Mouse (Mus musculus) left cerebral cortex, adult 9 months (tissue): ENCODE results near the gene Hist2h4.
A peak's percentile ranks its signal among the peaks of the same experiment; 100 is the strongest.
"Not testable (repeated sequence)": the region's sequence is repeated elsewhere in the genome, so short reads cannot be mapped to it uniquely, and the experiment has no call there.

Experiments
- DNase-seq, 2 experiments: peaks; one replicate each; pipeline ENCODE4 v3.0.0; 2022; ENCODE audit warnings: low spot score in 2 of 2

Gene Hist2h4

GRCm38 (mm10) chr3:96262979-96263550, at the start of gene Hist2h4:
Hist2h4 (minus strand) TSS chr3:96263311.
- peak; percentile 96 to 99 for DNase-seq

DNA sequence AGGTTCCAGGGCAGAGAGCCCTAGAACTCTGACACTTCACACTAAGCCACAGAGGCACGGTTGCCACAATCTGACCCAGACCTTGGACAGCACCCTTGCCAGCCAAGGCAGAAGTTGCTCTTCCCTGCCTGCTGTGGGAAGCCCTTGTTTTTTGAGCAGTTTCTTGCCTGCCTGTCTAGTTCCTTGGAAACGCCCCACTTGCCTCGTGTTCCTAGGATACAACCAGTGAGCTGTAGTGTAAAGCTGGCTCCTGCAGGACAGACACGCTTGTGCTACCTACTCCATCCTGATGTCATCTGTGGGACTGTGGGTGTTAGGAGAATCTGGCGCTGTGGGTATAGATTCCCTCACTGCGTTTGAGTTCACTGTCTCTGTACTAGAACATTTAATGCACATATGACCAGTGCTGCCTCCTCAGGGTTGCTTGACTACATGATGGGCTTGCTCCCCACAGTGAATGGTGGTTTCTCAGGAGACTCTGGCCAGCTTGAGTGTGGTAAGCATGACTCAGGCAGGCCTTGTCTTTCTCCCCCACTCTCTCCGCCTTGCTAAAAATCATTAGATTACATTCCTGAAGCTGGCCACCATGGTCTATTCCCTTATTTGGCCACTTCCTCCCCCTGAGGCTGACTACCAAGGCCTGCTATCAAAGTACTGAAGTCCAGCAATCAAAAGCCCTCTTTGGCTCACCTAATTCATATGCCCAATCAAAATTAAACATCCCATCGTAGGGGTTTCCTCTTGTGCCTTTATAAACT, 49.4 kb upstream of the Hist2h4 start:
- peak in 1 of 2 experiments; percentile 40 for DNase-seq

DNA sequence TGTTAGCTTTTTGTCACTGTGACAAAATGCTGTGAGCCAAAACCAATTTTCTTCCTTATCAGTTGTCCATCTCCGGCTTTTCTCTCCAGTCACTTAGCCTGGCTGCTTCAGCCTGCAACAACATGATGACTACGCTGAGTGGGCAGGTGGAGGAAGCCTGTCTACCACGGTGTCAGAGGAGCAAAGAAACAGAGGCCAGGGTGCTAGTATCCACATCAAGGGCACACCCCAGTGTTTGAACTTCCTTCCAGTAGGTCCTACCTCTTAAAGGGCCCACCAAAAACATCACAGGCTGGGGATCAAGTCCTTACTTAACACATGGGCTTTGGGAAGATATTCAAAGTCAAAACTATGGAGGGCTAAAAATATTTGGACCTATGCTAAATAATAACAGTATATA, 46.3 kb upstream of the Hist2h4 start:
- no peak for DNase-seq

DNA sequence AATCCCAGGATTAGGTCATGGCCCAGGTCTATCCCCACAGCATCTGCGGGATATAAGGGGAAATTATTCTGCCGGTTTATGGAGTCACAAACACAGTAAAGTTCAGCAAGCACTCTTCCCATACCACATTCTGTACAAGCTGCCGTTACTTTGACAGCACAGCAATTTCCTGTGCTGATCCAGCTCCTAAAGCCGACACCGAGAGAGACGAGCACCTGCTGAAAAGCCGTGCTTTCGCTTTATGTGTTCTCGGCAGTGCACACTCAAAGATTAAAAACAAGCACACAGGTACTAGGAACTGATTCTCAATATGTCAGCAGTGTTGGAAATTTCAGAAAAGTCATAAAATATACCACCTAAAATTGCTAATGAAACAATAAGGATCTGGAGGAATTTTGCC, 43.4 kb upstream of the Hist2h4 start:
- no peak for DNase-seq

DNA sequence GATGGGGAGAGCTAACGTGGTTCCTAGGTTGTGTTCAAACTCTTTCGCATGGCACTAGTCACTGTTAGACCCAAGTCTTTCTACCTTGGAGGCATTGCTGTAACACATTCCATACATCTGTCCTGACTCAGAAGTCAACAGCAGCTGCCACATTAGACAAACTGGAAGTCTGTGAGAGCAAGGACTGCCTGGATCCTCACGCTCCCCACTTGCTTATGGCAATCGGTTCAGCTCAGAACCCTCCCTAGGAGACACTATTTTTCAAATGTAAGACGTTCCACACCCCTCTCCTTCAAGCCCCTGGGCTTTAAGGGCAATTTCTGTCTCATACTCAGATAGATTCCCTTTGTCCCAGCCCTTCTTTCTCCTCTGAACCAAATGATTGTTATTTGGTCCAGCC, 39.0 kb upstream of the Hist2h4 start:
- no peak for DNase-seq

DNA sequence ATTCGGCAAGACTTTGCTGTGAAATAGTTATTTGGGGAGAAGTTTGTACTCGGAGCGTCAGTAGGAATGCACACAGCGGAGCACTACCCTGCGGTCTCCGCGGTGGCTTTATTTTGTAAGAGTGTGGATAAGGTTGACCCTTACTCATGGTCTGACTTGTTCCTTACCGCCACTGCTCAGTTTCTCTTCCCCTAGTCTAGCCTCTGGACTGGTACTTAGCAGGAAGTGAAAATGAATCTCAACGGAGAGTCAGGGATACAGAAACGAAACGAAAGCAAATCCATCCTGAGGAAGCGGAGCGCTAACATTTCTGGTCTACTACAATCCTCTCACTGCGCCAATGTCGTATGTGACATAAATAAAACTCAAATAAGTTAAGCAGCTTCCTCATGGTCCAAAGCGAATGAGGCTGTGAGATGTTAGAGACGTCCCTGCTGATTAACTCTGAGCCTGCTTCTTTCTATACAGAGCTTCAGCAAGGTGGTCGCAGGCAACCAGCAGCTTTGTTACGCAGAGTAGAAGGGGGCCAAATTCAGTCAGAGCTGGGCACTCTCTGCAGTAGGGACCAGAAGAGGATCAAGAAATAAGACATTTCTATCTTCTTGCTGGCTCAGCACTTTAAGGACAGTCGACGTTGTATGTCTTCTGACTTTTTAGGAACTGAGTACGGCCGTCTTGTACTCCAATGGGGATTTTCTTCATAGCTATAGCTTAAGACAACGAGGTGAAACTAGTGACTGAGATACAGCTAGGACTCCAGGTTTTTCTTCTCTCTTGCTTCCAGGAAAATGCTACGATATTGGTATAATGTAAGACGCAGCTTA, 37.8 kb upstream of the Hist2h4 start:
- no peak for DNase-seq

DNA sequence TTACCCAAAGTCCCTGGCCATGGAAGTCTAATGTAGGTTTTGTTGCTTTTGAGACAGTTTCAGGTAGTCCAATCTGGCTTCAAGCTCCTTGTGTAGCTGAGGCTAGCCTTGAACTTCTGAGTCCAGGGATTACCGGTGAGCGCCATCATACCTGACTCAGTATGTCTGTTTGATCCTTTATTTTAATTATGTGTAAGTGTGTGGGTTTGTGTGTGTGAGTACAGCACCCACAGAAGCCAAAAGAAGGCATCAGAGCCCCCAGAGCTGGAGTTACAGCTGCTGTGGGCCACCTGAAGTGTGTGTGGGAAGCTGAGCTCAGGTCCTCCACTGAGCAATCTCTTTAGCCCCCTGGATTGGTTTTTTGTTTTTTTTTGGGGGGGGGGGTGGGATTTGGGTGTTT, 36.5 kb upstream of the Hist2h4 start:
- DNase-seq = no peak

GRCm38 (mm10) chr3:96298360-96298759, 35.2 kb upstream of the Hist2h4 start:
- no peak for DNase-seq

GRCm38 (mm10) chr3:96293787-96294186, 30.7 kb upstream of the Hist2h4 start, which contains the start of gene Fcgr1:
Fcgr1 (minus strand) TSS chr3:96293969.
- DNase-seq = no peak

DNA sequence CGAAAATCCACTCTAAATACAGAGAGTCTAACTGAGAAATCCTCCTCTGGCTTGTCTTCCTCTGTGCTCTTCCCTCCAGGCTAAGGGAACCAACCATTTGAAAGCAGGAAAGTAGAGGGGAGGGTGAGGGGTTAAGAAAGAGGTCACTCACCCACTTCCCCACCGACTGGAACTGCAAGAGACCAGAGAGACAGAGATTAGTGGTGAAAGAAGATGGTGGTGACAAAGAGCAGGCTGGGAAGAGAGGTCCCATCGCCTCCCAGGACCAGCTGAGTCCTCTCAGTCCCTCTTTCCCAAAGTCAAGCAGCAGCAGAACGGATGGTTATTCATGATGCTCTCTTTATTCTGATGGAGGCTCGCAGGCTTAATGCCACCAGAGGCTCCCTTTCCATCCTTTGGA, 30.3 kb upstream of the Hist2h4 start:
- no peak for DNase-seq

DNA sequence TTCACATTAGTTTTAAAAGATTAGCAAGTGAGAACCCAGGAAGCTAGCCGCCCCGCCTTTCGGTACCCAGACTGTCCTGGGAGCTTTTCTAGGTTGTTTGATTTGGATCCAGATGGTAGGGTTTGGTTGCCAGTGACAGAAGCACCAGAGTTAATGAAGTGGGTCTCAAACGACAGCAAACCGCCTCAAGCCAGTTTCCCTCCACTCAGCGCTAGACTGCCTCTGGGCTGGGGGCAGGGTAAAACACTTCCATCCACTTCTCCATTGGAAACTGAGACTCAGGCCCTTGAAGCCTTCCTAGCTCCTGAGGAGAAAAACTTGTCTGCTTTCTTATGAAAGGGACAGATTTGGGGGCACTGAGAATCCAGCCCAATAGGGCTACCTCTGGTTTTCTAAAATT, 29.5 kb upstream of the Hist2h4 start:
- no peak for DNase-seq

- not testable (repeated sequence) for DNase-seq
Measured at GRCm38 (mm10) chr3:96290727-96291126, 27.6 kb upstream of the Hist2h4 start.

DNA sequence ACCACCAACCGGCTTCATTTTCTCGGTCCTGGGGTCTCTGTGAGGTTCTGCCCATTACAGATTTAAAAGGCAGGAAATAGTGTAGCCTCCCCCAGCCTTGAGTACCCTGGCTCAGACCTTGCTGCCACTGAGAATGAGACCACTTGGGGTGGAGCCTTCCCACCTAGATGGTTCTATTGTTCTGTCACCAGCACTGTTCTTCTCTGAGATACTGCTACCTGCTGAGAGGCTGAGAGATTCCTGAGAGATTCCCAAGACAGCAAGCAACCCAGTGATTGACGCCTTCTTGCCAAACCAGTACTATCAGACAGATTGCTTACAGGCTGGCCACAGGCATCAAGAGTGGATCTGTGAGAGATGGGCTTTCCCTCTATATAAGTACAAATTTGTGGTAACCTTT, 26.1 kb upstream of the Hist2h4 start:
- DNase-seq = no peak

DNA sequence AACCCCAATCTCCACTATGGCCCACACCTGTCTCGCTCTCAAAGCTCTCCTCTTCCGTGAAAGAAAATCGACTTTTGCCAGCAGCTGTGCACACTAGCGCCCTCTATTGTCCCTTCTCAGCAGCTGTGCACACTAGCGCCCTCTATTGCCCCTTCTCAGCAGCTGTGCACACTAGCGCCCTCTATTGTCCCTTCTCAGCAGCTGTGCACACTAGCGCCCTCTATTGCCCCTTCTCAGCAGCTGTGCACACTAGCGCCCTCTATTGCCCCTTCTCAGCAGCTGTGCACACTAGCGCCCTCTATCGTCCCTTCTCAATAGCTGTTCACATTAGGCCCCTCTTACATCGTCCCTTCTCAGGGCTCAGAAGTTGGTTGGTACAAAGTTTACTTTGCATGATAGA, 24.2 kb upstream of the Hist2h4 start:
- not testable (repeated sequence) for DNase-seq

GRCm38 (mm10) chr3:96284457-96284856, 21.3 kb upstream of the Hist2h4 start:
- peak in 1 of 2 experiments; percentile 60 for DNase-seq

DNA sequence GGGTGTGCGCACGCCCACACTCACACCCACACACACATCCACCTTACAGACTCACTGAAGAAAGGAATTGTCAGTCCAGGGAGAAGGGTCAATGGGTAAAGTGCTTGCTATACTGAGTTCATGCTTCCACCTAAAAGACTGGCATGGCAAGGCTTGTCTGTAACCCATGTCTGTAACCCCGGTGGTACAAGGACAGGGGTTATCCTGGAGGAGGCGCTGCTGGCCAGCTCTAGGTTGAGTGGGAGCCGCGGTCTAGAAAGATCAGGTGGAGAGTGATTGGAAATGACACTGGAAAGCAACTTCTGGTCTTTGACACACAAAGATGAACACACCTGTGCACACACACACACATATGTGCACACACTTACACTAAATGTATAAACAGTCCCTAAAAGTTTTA, 17.5 kb upstream of the Hist2h4 start:
- no peak for DNase-seq

- DNase-seq = peak; percentile 90 to 93
Measured at GRCm38 (mm10) chr3:96277800-96278624, 14.9 kb upstream of the Hist2h4 start.

DNA sequence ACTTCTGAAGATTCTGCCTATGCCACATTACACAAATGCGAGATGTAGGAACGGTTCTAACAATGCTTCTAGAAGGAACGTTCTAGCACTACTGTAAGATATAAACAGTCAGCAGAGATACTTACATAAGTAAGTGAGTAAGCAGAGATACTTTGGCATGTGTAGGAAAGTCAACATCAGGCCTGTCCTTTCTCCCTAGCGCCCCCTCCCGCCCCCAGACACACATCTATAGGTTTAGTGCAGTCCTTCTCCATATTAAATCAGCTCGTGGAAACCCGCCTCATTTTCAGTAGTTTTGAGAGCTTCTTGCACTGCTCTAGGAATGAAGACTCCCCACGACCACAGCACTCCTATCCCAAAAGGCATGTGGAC, 14.3 kb upstream of the Hist2h4 start:
- DNase-seq = peak in 1 of 2 experiments; percentile 61

DNA sequence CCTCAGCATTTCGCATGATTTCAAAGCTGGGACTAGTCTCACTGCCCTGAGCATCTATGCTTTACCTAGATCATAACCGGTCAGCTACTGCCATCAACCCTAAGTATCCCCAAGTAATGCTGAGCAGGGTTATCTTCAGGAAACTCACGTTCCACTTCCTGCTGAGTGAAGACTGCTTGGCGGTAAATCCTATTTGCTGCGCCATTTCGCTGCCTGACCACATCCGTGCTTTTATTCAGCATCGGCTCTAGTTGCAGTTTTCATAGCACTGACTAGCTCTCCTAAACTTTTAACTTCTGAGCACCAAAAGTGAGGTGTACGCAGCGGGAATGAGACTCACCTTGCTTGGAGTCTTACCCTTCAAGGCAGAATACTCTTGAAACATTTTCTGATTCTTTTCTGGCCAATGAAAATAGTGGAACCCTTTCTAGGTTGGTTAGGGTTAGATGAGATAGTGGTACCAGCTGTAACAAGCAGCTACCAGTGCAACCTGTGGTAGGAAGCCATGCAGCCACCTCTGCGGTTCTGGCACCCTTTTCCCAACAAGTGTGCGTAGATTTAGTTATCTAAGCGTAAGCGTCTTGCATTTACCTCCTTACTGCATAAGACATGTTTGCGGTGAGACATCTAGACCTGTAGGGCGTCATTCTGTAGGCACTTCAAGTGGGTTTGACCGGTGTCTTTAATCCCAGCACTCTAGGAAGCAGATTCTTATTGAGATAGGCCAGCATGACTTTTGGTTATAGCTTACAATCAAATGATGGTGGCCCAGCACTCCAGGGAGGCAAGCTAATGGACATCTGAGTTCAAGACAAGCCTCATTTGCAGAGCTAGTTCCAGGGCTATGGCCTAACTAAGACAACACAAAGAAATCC, 10.7 kb upstream of the Hist2h4 start:
- DNase-seq = no peak

DNA sequence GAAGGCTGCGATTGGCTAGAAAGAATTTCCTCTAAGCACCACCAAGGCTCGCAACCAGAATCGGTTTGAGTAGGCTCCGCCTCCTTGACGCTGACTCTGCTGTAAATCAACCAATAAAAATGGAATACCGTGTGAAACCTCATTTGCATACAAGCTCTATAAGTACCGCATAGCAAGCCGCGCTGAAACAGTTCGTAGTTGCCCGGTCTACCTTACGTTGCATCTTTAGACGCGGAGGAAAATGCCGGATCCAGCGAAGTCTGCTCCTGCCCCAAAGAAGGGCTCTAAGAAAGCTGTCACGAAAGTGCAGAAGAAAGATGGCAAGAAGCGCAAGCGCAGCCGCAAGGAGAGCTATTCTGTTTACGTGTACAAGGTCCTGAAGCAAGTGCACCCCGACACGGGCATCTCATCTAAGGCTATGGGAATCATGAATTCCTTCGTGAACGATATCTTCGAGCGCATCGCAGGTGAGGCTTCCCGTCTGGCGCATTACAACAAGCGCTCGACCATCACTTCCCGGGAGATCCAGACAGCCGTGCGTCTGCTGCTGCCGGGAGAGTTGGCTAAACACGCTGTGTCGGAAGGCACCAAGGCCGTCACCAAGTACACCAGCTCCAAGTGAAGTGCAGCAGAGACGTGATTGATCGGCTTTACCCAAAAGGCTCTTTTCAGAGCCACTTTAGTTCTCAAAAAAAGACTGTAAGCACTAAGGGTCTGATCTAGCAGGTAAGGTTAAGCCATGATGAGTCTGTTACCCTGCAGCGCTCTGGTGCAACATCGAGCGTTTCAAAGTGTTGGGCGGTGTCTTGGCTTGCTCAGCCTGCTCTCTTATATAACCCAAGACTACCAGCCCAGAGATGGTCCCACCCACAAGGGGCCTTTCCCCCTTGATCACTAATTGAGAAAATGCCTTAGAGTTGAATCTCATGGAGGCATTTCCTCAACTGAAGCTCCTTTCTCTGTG, 6.7 kb upstream of the Hist2h4 start, which contains the start of gene Hist2h2bb:
Gene Hist2h2bb, plus strand, starts transcription at position 242 of the 964 bp plus-strand sequence.
- DNase-seq = peak; percentile 95 to 97
